Mouse (Mus musculus) ES-Bruce4 (cell line): Measurements from ENCODE around the gene Ptpn11.

Source experiments
- CTCF ChIP-seq: IDR thresholded peaks from one replicate; pipeline ENCODE4 v1.8.1; 2011; ENCODE audit warnings: low read depth, low read length
- EP300 ChIP-seq: IDR thresholded peaks from 2 replicates; pipeline ENCODE4 v1.6.1; 2011; ENCODE audit warnings: low read depth, low read length; ENCODE audit not compliant: insufficient read depth
- POLR2A ChIP-seq: IDR thresholded peaks from one replicate; pipeline ENCODE4 v1.8.1; 2011; ENCODE audit warnings: low read length; ENCODE audit not compliant: insufficient read depth

DNA sequence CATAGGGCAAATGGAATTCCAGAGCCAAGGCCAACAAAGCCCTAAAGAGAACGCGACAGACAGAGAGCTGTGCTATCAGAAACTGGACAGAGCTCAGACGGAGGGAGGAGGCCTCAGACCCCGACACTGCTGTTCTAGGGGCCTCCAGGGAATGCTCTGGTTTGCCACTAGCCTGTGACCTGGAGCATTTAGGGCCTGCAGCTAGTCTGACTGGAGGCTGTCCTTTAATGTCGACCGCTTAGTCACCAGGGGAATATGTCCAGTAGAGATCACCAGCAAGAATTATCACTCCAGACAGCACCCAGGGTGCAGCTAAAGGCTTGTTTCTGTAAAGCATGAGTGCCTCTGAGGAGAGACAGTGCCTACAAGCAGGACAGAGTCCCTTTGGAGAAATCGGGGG is 32.2 kb downstream of the Ptpn11 start:
- TF ChIP-seq EP300, result no peak
- TF ChIP-seq POLR2A, result no peak
- no peak for TF ChIP-seq CTCF
